Mouse (Mus musculus) neutrophil, adult 59 days (primary cell): ENCODE data around the gene Gm4491. TPM values are rescaled to one million over a fixed set of nuclear protein-coding genes. Genes with fewer than 3 reads are reported as not detected.

Experiments used
- total RNA-seq, 2 experiments: library from RNA; stranded (reverse); gene quantifications; 1 replicate in 1 of 2; 2 replicates in 1 of 2; pipeline ENCODE4 v1.2.4; 2023

Gm4491 gene
- total RNA-seq: not detected

GRCm38 (mm10) chr14:57115823-57116544 lies at the start of gene Gm4491:
Gene Gm4491, minus strand, starts transcription at chr14:57115883.

GRCm38 (mm10) chr14:57133161-57133661 lies 17.5 kb upstream of the Gm4491 start, which contains the start of gene Gjb6:
Gene Gjb6, minus strand, starts transcription at chr14:57133611.

GRCm38 (mm10) chr14:57104106-57105023 lies 11.3 kb downstream of the Gm4491 start, which contains the start of gene Gjb2:
Gene Gjb2, minus strand, starts transcription at chr14:57104702.

Other genes starting within 250 kb of the Gm4491 start
- 10 to 100 TPM; 64.6 to 66.9 TPM for gene Zmym2, start 229.2 kb downstream of the Gm4491 start, total RNA-seq
- gene Gja3, start 57.8 kb downstream of the Gm4491 start, total RNA-seq: not detected
- not detected for gene Gjb2, start 11.2 kb downstream of the Gm4491 start, total RNA-seq
- not detected for gene Gjb6, start 17.7 kb upstream of the Gm4491 start, total RNA-seq